Mouse (Mus musculus): Measurements from ENCODE around the gene Slc2a4. TPM values are rescaled to one million over a fixed set of nuclear protein-coding genes. Genes with fewer than 3 reads are reported as not detected.

Slc2a4 gene
- polyA plus RNA-seq, 1 experiment from 2014 or later: 9.9 TPM

- H3K4me2 ChIP-seq (replicated peaks): peak overlapping the region; percentile 64
- H3K27ac ChIP-seq (replicated peaks): peak overlapping the region; percentile 69
- H3K27me3 ChIP-seq: peaks cover 11% of the 10 kb centered on the region
- ATAC-seq (ENCODE audit: low FRiP score, low read depth): peak; percentile 63
- H3K9ac ChIP-seq (replicated peaks): peak overlapping the region; percentile 47
- no peaks in the 10 kb centered on the region for H3K9me3 ChIP-seq
- peak overlapping the region; percentile 49 for H3K4me3 ChIP-seq
- WGBS: under 1% methylated on average over 14 of the region's 14 CpGs
- H3K36me3 ChIP-seq: peaks cover 10% of the 10 kb centered on the region; the same call in 1 of the 2 replicates
- peaks cover 17% of the 10 kb centered on the region for H3K4me1 ChIP-seq
These were observed 769 bp upstream of the Slc2a4 start for GRCm38 (mm10) chr11:69948763-69949150.

- Histone ChIP-seq H3K36me3 (peaks cover 10% of the 10 kb centered on the region; the same call in 1 of the 2 replicates), H3K27me3 (peaks cover 11% of the 10 kb centered on the region), H3K4me1 (peaks cover 17% of the 10 kb centered on the region), H3K4me3 (peak overlapping the region; percentile 49), H3K9ac (replicated peaks) (peak overlapping the region; percentile 45; the same call in 1 of the 2 replicates), H3K9me3 (no peaks in the 10 kb centered on the region), H3K27ac (replicated peaks) (no peak overlapping the region), H3K4me2 (replicated peaks) (peak overlapping the region; percentile 64)
- peak; percentile 56 for ATAC-seq (ENCODE audit: low FRiP score, low read depth)
- WGBS: 3% methylated on average over 29 of the region's 29 CpGs
These were observed 487 bp downstream of the Slc2a4 start for GRCm38 (mm10) chr11:69947337-69948065.

- Histone ChIP-seq H3K4me2 (replicated peaks) (peak overlapping the region; percentile 64; the same call in 1 of the 2 replicates), H3K27me3 (peaks cover 5% of the 10 kb centered on the region), H3K9ac (replicated peaks) (no peak overlapping the region), H3K4me3 (no peak overlapping the region), H3K9me3 (no peaks in the 10 kb centered on the region), H3K36me3 (peaks cover 10% of the 10 kb centered on the region; the same call in 1 of the 2 replicates), H3K27ac (replicated peaks) (no peak overlapping the region), H3K4me1 (peaks cover 17% of the 10 kb centered on the region)
- 93% methylated on average over 18 of the region's 18 CpGs for WGBS
- no peak for ATAC-seq (ENCODE audit: low FRiP score, low read depth)
These were observed 1.7 kb downstream of the Slc2a4 start for GRCm38 (mm10) chr11:69945997-69946891.

DNA sequence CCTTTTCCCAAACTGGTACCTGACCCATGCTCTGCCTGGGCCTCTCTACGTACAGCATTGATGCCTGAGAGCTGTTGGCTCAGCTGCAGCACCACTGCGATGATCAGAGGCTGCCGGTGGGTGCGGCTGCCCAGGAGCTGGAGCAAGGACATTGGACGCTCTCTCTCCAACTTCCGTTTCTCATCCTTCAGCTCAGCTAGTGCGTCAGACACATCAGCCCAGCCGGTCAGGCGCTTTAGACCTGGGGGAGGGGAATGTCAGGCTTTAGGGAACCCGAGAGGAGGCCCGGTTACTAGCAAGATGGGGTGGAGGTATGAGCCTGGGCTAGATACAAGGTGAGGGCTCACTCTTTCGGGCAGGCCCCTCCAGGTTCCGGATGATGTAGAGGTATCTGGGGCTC is 2.8 kb downstream of the Slc2a4 start:
- WGBS: 75% methylated on average over 13 of the region's 13 CpGs

DNA sequence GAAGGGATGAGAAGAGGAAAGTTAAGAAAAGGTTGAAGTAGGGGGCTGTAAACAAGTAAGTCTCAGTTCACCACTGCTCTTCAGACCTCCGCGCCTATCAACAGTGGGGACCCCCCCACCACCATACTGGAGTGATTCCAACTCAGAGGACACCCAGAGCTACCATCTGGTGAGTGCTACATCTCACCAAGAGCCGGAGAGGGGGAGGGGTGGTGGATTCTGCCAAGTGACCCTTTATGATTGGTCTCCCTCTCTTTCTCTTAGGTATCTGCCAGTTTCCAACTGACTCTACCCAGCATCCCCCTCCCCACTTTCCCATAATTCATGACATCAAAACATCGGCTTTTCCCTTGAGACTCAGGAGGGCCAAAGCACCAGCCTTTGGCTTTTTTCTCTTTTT is 7.0 kb downstream of the Slc2a4 start:
- H3K4me1 ChIP-seq: peaks cover 8% of the 10 kb centered on the region
- no peak overlapping the region for H3K27ac ChIP-seq (replicated peaks)
- H3K4me3 ChIP-seq: no peak overlapping the region
- peaks cover 48% of the 10 kb centered on the region for H3K27me3 ChIP-seq
- H3K4me2 ChIP-seq (replicated peaks): no peak overlapping the region
- ATAC-seq (ENCODE audit: low FRiP score, low read depth): no peak
- no peak overlapping the region; the same call in 1 of the 2 replicates for H3K9ac ChIP-seq (replicated peaks)
- H3K36me3 ChIP-seq: peaks cover 10% of the 10 kb centered on the region; the same call in 1 of the 2 replicates
- H3K9me3 ChIP-seq: no peaks in the 10 kb centered on the region
- WGBS: 88% methylated on average over 4 of the region's 4 CpGs

More for the DNA sequence above, 2.8 kb downstream of the Slc2a4 start:
- Histone ChIP-seq H3K9me3 (no peaks in the 10 kb centered on the region), H3K4me1 (peaks cover 17% of the 10 kb centered on the region), H3K4me2 (replicated peaks) (no peak overlapping the region), H3K27ac (replicated peaks) (no peak overlapping the region), H3K9ac (replicated peaks) (no peak overlapping the region), H3K4me3 (no peak overlapping the region), H3K36me3 (peaks cover 10% of the 10 kb centered on the region; the same call in 1 of the 2 replicates), H3K27me3 (peaks cover 9% of the 10 kb centered on the region)
- ATAC-seq (ENCODE audit: low FRiP score, low read depth): no peak

DNA sequence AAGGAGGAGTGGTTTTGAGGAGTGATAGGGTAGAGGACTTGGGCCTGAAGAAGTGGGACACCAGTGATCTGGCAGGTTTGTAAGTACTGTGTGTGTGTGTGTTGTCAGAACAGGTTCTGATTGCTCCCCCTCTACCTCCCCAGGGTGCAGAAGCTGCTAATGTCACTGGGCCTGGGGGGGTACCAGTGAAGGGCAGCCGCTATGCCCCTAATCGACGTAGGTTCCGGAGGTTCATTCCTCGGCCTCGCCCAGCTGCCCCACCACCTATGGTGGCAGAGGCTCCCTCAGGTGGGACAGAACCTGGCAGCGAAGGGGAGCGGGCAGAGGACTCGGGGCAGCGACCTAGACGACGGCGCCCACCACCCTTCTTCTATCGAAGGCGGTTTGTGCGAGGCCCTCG is 8.3 kb downstream of the Slc2a4 start:
- Histone ChIP-seq H3K27ac (replicated peaks) (no peak overlapping the region), H3K36me3 (peaks cover 4% of the 10 kb centered on the region; the same call in 1 of the 2 replicates), H3K4me2 (replicated peaks) (no peak overlapping the region), H3K4me1 (peaks cover 18% of the 10 kb centered on the region), H3K4me3 (no peak overlapping the region), H3K9ac (replicated peaks) (no peak overlapping the region), H3K9me3 (no peaks in the 10 kb centered on the region), H3K27me3 (peaks cover 60% of the 10 kb centered on the region)
- 95% methylated on average over 17 of the region's 17 CpGs for WGBS
- ATAC-seq (ENCODE audit: low FRiP score, low read depth): no peak

DNA sequence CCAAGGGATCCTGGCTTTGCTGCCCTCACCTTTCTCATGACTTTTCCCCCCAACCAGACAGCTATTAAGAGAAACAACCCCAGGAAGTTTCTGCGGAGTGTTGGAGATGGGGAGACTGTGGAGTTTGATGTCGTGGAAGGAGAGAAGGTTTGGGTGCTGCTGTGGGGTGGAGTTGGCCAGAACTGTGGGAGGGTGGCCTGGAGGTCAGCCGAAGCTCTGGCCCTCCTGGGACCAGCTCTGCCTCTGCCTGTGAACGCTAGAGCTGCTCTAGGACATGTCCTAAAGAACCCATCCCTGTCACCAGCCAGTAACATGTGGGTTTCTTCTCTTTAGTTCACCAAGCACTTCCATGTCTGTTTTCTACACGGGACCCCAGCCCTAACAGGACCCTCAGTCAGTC is 8.8 kb downstream of the Slc2a4 start:
- no peak overlapping the region for H3K9ac ChIP-seq (replicated peaks)
- 82% methylated on average over 5 of the region's 5 CpGs for WGBS
- H3K4me1 ChIP-seq: peaks cover 21% of the 10 kb centered on the region
- H3K4me2 ChIP-seq (replicated peaks): no peak overlapping the region
- ATAC-seq (ENCODE audit: low FRiP score, low read depth): no peak
- H3K9me3 ChIP-seq: no peaks in the 10 kb centered on the region
- no peaks in the 10 kb centered on the region for H3K36me3 ChIP-seq
- H3K27ac ChIP-seq (replicated peaks): no peak overlapping the region
- no peak overlapping the region for H3K4me3 ChIP-seq
- peaks cover 65% of the 10 kb centered on the region for H3K27me3 ChIP-seq

GRCm38 (mm10) chr11:69938401-69938979 is 9.5 kb downstream of the Slc2a4 start:
- H3K4me1 ChIP-seq: peaks cover 21% of the 10 kb centered on the region
- no peak overlapping the region for H3K4me2 ChIP-seq (replicated peaks)
- H3K4me3 ChIP-seq: no peak overlapping the region
- peaks cover 69% of the 10 kb centered on the region for H3K27me3 ChIP-seq
- H3K9me3 ChIP-seq: no peaks in the 10 kb centered on the region
- H3K36me3 ChIP-seq: no peaks in the 10 kb centered on the region
- WGBS: 28% methylated on average over 9 of the region's 9 CpGs
- no peak overlapping the region for H3K27ac ChIP-seq (replicated peaks)
- ATAC-seq (ENCODE audit: low FRiP score, low read depth): no peak
- no peak overlapping the region for H3K9ac ChIP-seq (replicated peaks)

- Histone ChIP-seq H3K4me3 (no peak overlapping the region), H3K4me2 (replicated peaks) (no peak overlapping the region)
- 67% methylated on average over 5 of the region's 5 CpGs for WGBS
These were observed 10.2 kb downstream of the Slc2a4 start for GRCm38 (mm10) chr11:69937834-69938233.

GRCm38 (mm10) chr11:69937385-69937784 is 10.6 kb downstream of the Slc2a4 start:
- Histone ChIP-seq H3K27ac (replicated peaks) (no peak overlapping the region), H3K4me3 (no peak overlapping the region), H3K9ac (replicated peaks) (no peak overlapping the region), H3K4me1 (peaks cover 21% of the 10 kb centered on the region), H3K27me3 (peaks cover 71% of the 10 kb centered on the region), H3K9me3 (no peaks in the 10 kb centered on the region), H3K36me3 (no peaks in the 10 kb centered on the region), H3K4me2 (replicated peaks) (no peak overlapping the region)
- ATAC-seq (ENCODE audit: low FRiP score, low read depth): no peak
- 36% methylated on average over 4 of the region's 4 CpGs for WGBS

More at GRCm38 (mm10) chr11:69937834-69938233, 10.2 kb downstream of the Slc2a4 start:
- H3K27me3 ChIP-seq: peaks cover 69% of the 10 kb centered on the region
- H3K4me1 ChIP-seq: peaks cover 21% of the 10 kb centered on the region
- H3K9ac ChIP-seq (replicated peaks): 0 out of 2 replicates have a peak overlapping the region, but pooled peaks have one; percentile 11
- ATAC-seq (ENCODE audit: low FRiP score, low read depth): no peak
- no peaks in the 10 kb centered on the region for H3K36me3 ChIP-seq
- no peak overlapping the region for H3K27ac ChIP-seq (replicated peaks)
- no peaks in the 10 kb centered on the region for H3K9me3 ChIP-seq

- Histone ChIP-seq H3K4me1 (peaks cover 21% of the 10 kb centered on the region), H3K4me3 (peak overlapping the region; percentile 58), H3K9ac (replicated peaks) (peak overlapping the region; percentile 70; the same call in 1 of the 2 replicates), H3K9me3 (no peaks in the 10 kb centered on the region), H3K27ac (replicated peaks) (no peak overlapping the region), H3K4me2 (replicated peaks) (peak overlapping the region; percentile 100), H3K27me3 (peaks cover 71% of the 10 kb centered on the region), H3K36me3 (no peaks in the 10 kb centered on the region)
- no peak for ATAC-seq (ENCODE audit: low FRiP score, low read depth)
- 45% methylated on average over 9 of the region's 9 CpGs for WGBS
These were observed 11.2 kb downstream of the Slc2a4 start for GRCm38 (mm10) chr11:69936714-69937347.

Measured in midbrain, embryonic 12.5 days (tissue).